Mouse (Mus musculus): ENCODE results near the gene Hspg2. TPM values are rescaled to one million over a fixed set of nuclear protein-coding genes. Genes with fewer than 3 reads are reported as not detected.
A peak's percentile ranks its signal among the peaks of the same experiment; 100 is the strongest.
"Not testable (repeated sequence)": the region's sequence is repeated elsewhere in the genome, so short reads cannot be mapped to it uniquely, and the experiment has no call there.

Gene Hspg2
- total RNA-seq, 2 experiments from 2014 or later: 240 to 255 TPM

GRCm38 (mm10) chr4:137525426-137525825 is 56.9 kb downstream of the Hspg2 start:
- no peak for DNase-seq
- intact Hi-C loops (cut with DNase I): loop anchor here (2.0 kb wide), 1 partner anchor 17 kb away; no protein-coding TSS in a partner anchor

- DNase-seq: peak; percentile 40 to 49
- intact Hi-C loops (cut with DNase I): no loop called here
Measured at GRCm38 (mm10) chr4:137527368-137527767, 58.8 kb downstream of the Hspg2 start.

- intact Hi-C loops (cut with DNase I): no loop called here
Measured at GRCm38 (mm10) chr4:137527872-137528271, 59.3 kb downstream of the Hspg2 start.

GRCm38 (mm10) chr4:137540356-137540755 is 71.8 kb downstream of the Hspg2 start:
- peak; percentile 29 to 34 for DNase-seq
- intact Hi-C loops (cut with DNase I): no loop called here

More at GRCm38 (mm10) chr4:137527872-137528271, 59.3 kb downstream of the Hspg2 start:
- peak in 1 of 2 experiments; percentile 39 for DNase-seq

GRCm38 (mm10) chr4:137542968-137543367 is 74.4 kb downstream of the Hspg2 start:
- no peak for DNase-seq
- intact Hi-C loops (cut with DNase I): loop anchor here (2.0 kb wide), 1 partner anchor 18 kb away; no protein-coding TSS in a partner anchor

GRCm38 (mm10) chr4:137545568-137545967 is 77.0 kb downstream of the Hspg2 start:
- no peak for DNase-seq
- intact Hi-C loops (cut with DNase I): no loop called here

GRCm38 (mm10) chr4:137546003-137546525 is 77.5 kb downstream of the Hspg2 start:
- intact Hi-C loops (cut with DNase I): no loop called here

GRCm38 (mm10) chr4:137553466-137553865 is 84.9 kb downstream of the Hspg2 start:
- intact Hi-C loops (cut with DNase I): no loop called here
- DNase-seq: no peak

More at GRCm38 (mm10) chr4:137546003-137546525, 77.5 kb downstream of the Hspg2 start:
- DNase-seq: peak in 1 of 2 experiments; percentile 34

- intact Hi-C loops (cut with DNase I): loop anchor here (2.0 kb wide), 1 partner anchor 18 kb away; no protein-coding TSS in a partner anchor
- DNase-seq: no peak
Measured at GRCm38 (mm10) chr4:137556673-137557210, 88.2 kb downstream of the Hspg2 start.

GRCm38 (mm10) chr4:137569873-137570272 is 101.3 kb downstream of the Hspg2 start:
- DNase-seq: no peak
- intact Hi-C loops (cut with DNase I): loop anchor here (2.0 to 5.0 kb wide), 2 partner anchors 19 to 38 kb away; no protein-coding TSS in a partner anchor

GRCm38 (mm10) chr4:137574469-137574868 is 105.9 kb downstream of the Hspg2 start, which contains the start of gene Ldlrad2:
Gene Ldlrad2, minus strand, starts transcription at chr4:137574569.
- intact Hi-C loops (cut with DNase I): no loop called here
- DNase-seq: no peak

GRCm38 (mm10) chr4:137577486-137577885 is 108.9 kb downstream of the Hspg2 start:
- intact Hi-C loops (cut with DNase I): loop anchor here (5.0 kb wide), 1 partner anchor 135 kb away; no protein-coding TSS in a partner anchor
- no peak for DNase-seq

GRCm38 (mm10) chr4:137578181-137578845 is 109.7 kb downstream of the Hspg2 start:
- peak; percentile 57 to 62 for DNase-seq
- intact Hi-C loops (cut with DNase I): loop anchor here (5.0 kb wide), 1 partner anchor 136 kb away; no protein-coding TSS in a partner anchor

- intact Hi-C loops (cut with DNase I): loop anchor here (5.0 kb wide), 1 partner anchor 137 kb away; no protein-coding TSS in a partner anchor
- DNase-seq: no peak
Measured at GRCm38 (mm10) chr4:137579789-137580188, 111.2 kb downstream of the Hspg2 start.

GRCm38 (mm10) chr4:137580299-137580698 is 111.7 kb downstream of the Hspg2 start:
- no peak for DNase-seq
- intact Hi-C loops (cut with DNase I): no loop called here

GRCm38 (mm10) chr4:137581815-137582214 is 113.2 kb downstream of the Hspg2 start:
- intact Hi-C loops (cut with DNase I): no loop called here
- DNase-seq: peak in 1 of 2 experiments; percentile 32

- intact Hi-C loops (cut with DNase I); DNase-seq: not testable (repeated sequence)
Measured at GRCm38 (mm10) chr4:137589095-137589494, 120.5 kb downstream of the Hspg2 start.

- intact Hi-C loops (cut with DNase I): no loop called here
- no peak for DNase-seq
Measured at GRCm38 (mm10) chr4:137589586-137589985, 121.0 kb downstream of the Hspg2 start.

- intact Hi-C loops (cut with DNase I): loop anchor here (5.0 kb wide), 1 partner anchor 149 kb away; no protein-coding TSS in a partner anchor
- no peak for DNase-seq
Measured at GRCm38 (mm10) chr4:137590961-137591360, 122.4 kb downstream of the Hspg2 start.

GRCm38 (mm10) chr4:137593601-137594495 is 125.3 kb downstream of the Hspg2 start, which contains the start of gene Usp48:
Gene Usp48, plus strand, starts transcription at chr4:137593755.
- DNase-seq: peak; percentile 98 to 99
- intact Hi-C loops (cut with DNase I): loop anchor here (5.0 kb wide), 1 partner anchor 152 kb away; no protein-coding TSS in a partner anchor

All from heart, postnatal 36 days (tissue).